Mouse (Mus musculus) embryonic fibroblast, embryonic 13.5 days (primary cell): ENCODE data around the gene Mn1. TPM values are rescaled to one million over a fixed set of nuclear protein-coding genes. Genes with fewer than 3 reads are reported as not detected.

Experiments
- H3K27ac ChIP-seq: 2 replicates; pipeline ENCODE4 v1.5.1; 2012; ENCODE audit warnings: low read length, control low read depth, inconsistent platforms; ENCODE audit not compliant: insufficient read depth
- H3K4me1 ChIP-seq: 2 replicates; pipeline ENCODE4 v1.6.1; 2011; ENCODE audit warnings: low read length; ENCODE audit not compliant: control insufficient read depth, insufficient read depth
- H3K4me3 ChIP-seq: 2 replicates; pipeline ENCODE4 v1.5.1; 2011; ENCODE audit warnings: mild to moderate bottlenecking, control low read depth, low read length; ENCODE audit not compliant: insufficient read depth
- CTCF ChIP-seq: IDR thresholded peaks from 2 replicates; pipeline ENCODE4 v1.5.1; 2011; ENCODE audit warnings: mild to moderate bottlenecking, control low read depth, low read length, moderate library complexity, borderline replicate concordance; ENCODE audit not compliant: insufficient read depth
- POLR2A ChIP-seq: IDR thresholded peaks from 2 replicates; pipeline ENCODE4 v1.6.1; 2011; ENCODE audit warnings: low read depth, mild to moderate bottlenecking, control low read depth, low read length, moderate library complexity
- polyA plus RNA-seq: library from polyadenylated mRNA; stranded (reverse); fragments of >200 nt; gene quantifications from 2 replicates; pipeline ENCODE4 v1.2.4, GENCODE M21; 2011; ENCODE audit warnings: low read depth; ENCODE audit not compliant: missing spikeins, insufficient read length

Gene Mn1
- polyA plus RNA-seq, 1 experiment, result 21.7 TPM

DNA sequence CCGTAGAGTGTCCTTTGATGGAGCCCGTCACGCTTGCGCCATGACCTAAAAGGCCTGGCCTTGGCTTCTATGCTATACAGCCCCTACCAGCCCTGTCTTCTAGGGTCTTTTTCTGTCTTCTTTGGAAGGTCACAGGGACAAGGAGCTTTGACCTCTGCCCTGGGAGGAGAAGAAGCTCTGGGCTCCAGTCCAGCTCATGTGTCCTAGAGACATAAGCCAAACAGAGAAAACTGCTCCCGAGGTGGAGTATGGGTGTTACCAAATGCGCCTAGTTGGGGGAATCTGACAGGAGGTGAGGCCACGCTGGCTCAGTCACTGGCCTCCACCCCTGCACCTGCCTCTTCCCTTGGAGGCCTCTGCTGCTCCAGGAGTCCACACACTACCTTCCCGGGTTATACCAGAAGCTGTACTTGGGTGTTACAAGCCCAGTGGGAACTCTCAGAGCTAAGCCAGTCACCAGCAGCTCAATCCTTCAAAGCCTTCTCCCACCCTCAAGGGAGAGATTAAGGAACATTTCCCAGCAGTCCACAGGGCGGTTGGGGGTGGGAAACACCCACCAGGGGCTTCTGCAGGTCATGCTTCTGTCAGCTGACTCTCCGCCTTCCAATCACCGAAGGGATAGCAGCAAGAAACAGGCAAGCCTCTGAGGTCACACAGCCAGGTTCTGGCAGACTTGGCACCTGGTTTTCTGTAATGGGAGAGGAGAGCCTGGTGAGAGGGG lies 25.1 kb downstream of the Mn1 start:
- TF ChIP-seq CTCF (no peak), POLR2A (no peak)
- Histone ChIP-seq H3K4me1 (no peaks in the 10 kb centered on the region), H3K27ac (no peak overlapping the region), H3K4me3 (no peak overlapping the region)

DNA sequence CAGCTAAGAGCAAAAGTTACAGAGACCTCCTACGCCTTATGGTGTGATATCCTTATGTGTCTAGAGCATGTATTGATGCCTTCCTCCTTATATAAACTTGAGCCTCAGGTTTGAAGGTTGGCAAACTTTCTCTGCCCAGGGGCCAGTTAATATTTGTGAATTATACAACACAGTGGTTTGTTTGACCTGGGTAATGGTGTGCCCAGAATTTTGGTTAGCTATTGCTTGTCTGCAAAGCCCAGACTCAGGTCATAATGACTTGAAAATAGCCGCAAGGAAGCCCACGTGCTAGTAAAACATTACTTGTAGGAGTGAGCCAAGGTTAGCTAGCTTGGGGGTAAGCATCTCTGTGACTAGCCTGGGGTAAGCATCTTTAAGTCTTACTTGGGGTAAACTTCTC lies 26.5 kb downstream of the Mn1 start:
- H3K4me3 ChIP-seq, result no peak overlapping the region
- no peak for TF ChIP-seq POLR2A
- TF ChIP-seq CTCF, result no peak
- H3K27ac ChIP-seq, result no peak overlapping the region
- no peaks in the 10 kb centered on the region for H3K4me1 ChIP-seq

DNA sequence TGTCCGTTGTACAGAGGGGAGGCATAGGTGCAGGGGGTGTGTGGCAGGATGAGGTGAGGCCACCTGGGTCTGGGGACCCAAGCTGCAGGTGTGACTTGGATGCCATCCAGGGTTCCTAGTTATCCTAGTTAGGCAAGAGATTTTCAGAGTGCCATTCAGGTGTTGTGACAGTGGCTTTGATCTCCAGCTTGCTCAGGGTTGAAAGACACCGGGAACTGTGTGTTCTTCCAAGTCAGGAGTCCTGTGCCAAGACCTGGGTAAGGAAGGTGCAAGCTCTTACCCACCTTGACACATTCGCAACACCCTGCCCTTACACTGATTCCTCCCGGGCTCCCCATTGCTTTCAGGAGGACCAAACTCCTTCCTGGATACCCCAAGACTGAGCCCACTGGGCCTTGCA lies 27.2 kb downstream of the Mn1 start:
- Histone ChIP-seq H3K27ac (no peak overlapping the region), H3K4me3 (no peak overlapping the region), H3K4me1 (no peaks in the 10 kb centered on the region)
- no peak for TF ChIP-seq CTCF
- no peak for TF ChIP-seq POLR2A

DNA sequence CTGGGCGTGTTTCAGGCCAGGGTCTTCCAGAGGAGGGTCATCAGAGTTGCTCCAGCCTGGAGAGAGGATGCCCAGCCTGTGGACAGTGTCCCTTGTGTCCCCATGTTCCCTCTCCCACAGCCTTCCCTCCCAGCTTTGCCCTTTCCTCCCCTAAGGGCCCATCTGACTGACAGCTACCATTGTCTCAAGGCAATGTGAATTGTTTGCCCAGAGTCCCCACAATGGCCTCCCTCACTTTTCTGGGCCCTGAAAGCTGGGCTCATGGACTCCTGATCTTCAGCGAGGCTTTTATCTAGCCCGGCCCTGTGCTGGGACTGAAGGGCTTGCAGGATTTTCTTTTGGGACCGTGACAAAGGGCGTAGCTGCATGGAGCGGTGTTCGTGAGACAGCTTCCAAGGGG lies 29.5 kb downstream of the Mn1 start:
- Histone ChIP-seq H3K4me1 (no peaks in the 10 kb centered on the region), H3K27ac (no peak overlapping the region), H3K4me3 (no peak overlapping the region)
- TF ChIP-seq CTCF (no peak), POLR2A (no peak)

DNA sequence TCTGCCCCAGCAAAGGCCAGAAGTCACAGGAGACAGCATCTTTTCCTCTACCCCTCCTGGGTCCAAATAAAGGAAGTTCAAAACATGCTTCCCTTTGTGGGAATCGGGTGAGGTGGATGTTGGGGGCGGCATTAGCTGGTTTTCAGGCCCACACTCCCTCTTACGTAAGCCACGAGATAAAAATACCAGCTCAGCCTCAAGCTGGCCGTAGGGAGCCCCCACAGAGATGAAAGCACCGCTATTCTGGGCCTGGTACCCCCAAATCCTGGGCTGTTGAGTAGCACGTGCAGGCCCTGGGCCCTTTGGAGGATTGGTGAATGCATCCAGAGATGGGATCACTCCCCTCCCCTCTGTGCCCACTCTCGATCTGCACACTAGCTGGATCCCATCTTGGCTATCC lies 32.5 kb downstream of the Mn1 start:
- no peak overlapping the region for H3K27ac ChIP-seq
- no peak for TF ChIP-seq POLR2A
- no peak for TF ChIP-seq CTCF
- no peak overlapping the region for H3K4me3 ChIP-seq
- H3K4me1 ChIP-seq, result no peaks in the 10 kb centered on the region

DNA sequence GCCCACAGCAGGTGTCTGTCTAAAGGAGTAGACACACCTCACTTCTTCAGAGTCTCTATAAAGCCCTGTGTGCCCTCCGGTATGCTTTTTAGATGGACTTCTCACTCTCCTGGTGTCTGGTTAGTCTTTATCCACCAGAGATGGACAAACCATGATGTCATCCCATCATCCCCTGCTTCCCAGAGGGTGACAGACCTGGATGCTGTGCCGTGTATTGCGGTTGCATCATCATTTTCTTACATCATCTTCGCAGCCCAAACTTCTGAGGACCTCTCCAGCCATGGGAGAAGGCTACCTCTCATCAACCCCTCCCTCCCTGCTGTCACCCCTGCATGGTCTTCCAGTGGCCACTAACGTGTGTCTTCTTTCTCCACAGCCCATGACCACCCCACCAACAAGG lies 37.1 kb downstream of the Mn1 start:
- H3K4me1 ChIP-seq, result no peaks in the 10 kb centered on the region
- no peak overlapping the region for H3K4me3 ChIP-seq
- no peak overlapping the region for H3K27ac ChIP-seq
- no peak for TF ChIP-seq CTCF
- TF ChIP-seq POLR2A, result no peak

DNA sequence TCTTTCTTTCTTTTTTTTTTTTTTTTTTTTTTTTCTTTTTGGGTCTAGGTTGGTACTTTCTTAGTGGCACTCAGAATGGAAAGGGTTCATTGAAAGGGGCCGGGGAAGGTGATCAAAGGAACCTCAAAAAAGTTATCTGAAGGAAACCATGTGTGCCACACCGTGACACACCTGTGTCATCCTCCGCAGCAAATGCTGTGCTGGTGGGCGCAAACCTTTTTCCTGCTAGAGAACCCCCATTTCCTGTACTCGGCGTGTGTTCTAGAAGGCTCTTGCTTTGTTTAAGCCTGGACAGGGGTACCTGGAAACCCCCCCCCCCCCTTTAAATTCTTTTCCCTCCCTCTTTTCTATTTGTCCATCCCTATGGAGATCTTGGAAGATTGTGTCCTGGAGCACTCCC lies 37.7 kb downstream of the Mn1 start:
- Histone ChIP-seq H3K27ac (no peak overlapping the region), H3K4me3 (no peak overlapping the region), H3K4me1 (no peaks in the 10 kb centered on the region)
- TF ChIP-seq POLR2A (no peak), CTCF (no peak)

DNA sequence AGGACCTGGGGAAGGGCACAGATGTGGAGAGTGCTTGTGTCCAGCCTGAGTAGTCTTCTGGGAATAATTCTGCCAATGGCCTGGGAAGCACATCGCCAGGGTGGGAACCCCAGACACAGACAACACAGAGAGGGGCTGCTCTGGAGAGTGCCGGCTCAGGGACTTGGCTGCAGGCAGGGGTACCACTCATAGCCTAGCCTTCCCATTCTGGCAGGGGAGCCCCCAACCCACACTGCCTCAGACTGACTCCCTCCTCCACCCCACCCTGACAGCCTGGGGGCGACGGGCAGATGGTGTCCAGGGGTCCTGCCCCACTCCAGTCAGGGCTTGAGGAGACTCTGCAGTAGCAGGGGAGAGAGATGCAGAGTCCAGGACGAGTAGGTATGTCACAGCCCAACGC lies 41.5 kb downstream of the Mn1 start:
- TF ChIP-seq CTCF, result no peak
- no peak for TF ChIP-seq POLR2A
- Histone ChIP-seq H3K4me3 (no peak overlapping the region), H3K4me1 (no peaks in the 10 kb centered on the region), H3K27ac (no peak overlapping the region)

DNA sequence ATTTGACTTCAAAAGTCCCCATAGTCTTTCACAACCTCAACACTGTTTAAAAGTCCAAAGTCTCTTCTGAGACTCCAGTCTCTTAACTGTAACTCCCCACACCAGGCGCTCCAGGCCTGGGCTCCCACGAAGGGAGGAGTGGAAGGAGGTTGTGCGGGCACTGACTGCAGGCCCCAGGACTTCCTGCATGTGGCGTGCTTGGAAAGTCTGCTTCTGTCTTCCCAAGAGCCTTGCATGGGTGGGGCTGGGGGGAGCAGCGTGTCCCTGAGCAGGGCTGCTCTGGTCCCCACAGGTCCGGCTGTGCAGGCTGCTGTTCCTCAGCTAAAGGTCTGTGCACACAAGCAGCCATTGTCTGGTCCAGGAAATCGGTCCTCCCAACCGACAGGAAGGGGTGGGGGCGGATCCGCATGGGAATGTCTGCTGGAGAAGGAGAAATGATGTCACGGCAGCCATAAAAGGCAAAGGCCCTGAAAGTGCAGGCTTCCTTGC lies 48.7 kb downstream of the Mn1 start:
- Histone ChIP-seq H3K27ac (no peak overlapping the region), H3K4me3 (no peak overlapping the region), H3K4me1 (no peaks in the 10 kb centered on the region)
- TF ChIP-seq CTCF, result no peak
- TF ChIP-seq POLR2A, result no peak

DNA sequence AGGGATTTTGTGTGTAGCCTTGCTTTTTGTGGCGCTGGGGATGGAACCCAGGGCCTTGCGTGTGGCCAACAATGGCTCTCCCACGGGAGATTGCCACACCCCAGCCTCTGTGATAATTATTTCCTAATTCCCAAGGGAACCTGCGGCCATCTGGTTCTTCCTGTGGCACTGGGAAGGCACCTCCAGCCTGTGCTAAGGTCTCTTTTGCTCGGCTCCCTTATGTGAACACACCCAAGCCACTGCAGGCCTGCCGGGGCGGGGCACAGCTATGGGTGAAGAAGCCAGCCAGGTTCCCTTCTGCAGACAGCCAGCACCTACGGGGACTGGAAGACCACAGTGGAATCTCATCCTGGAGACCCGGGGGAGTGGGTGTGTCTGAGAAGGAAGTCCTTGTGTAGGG lies 49.3 kb downstream of the Mn1 start:
- no peak for TF ChIP-seq POLR2A
- TF ChIP-seq CTCF, result no peak
- Histone ChIP-seq H3K27ac (no peak overlapping the region), H3K4me3 (no peak overlapping the region), H3K4me1 (no peaks in the 10 kb centered on the region)
